Mouse (Mus musculus): ENCODE results near the gene Pde1a.

GRCm38 (mm10) chr2:80038642-80039445 lies 90.4 kb downstream of the Pde1a start:
- TF ChIP-seq CTCF (IDR thresholded peaks at IDR 0.05; ENCODE audit: extremely low read depth, insufficient read length, insufficient replicate concordance, low read depth, low read length) (no peak), POLR2A (IDR thresholded peaks at IDR 0.05; ENCODE audit: low read depth, low read length) (no peak)
